ENCODE assay signal across 24 mouse cellular contexts in the genomic region with DNA sequence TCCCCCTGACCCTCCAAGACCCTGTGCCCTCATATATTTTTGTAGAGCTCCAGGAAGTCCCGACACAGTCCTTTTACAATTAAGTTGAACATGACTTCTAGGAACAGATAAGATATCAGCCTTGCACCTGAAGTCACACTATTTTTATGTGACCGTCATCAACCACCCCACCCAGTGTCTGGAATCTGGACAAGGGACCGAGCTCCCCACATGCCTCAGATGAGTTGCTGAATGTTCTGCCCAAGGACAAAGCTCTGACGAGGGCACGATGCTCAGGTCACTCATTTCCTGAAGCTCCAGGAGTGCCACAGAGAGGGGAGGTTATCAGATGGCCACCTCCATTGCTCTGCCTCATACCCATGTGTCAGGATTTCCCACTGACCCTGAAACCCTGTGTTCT.
DNase-seq lines count a peak whose midpoint lies in the region; ATAC-seq and TF ChIP-seq lines count a peak whose summit lies in the region.
"Had no signal": no experiment of that assay in that cellular context is flagged by ENCODE, and none has a peak within 500 bp of the region (broad histone marks: within the 10 kb centered on the region; RNA-seq: fewer than 3 reads in every experiment).

No protein-coding gene starts in this region.

- no peak overlapping the region for H3K4me2 ChIP-seq in heart, embryonic 15.5 days
- no peak overlapping the region for H3K4me2 ChIP-seq in kidney, postnatal 0 days (ENCODE audit: low read length)
- H3K4me2 ChIP-seq in kidney, embryonic 15.5 days = no peak overlapping the region
- H3K4me2 ChIP-seq in intestine, embryonic 16.5 days (ENCODE audit: low read depth, low read length) = no peak overlapping the region
- H3K4me2 ChIP-seq: forebrain, embryonic 13.5 days; hindbrain, embryonic 13.5 days; limb, embryonic 15.5 days had no signal

- peaks cover 50% of the 10 kb centered on the region for H3K4me1 ChIP-seq in heart, embryonic 15.5 days (replicated peaks)
- peaks cover 8% of the 10 kb centered on the region for H3K4me1 ChIP-seq in kidney, postnatal 0 days (replicated peaks; ENCODE audit: insufficient read depth, low read length)
- H3K4me1 ChIP-seq in kidney, embryonic 15.5 days = peaks cover 45% of the 10 kb centered on the region
- H3K4me1 ChIP-seq in intestine, embryonic 16.5 days (ENCODE audit: control insufficient read depth, insufficient read depth, low read length) = peaks cover 32% of the 10 kb centered on the region
- H3K4me1 ChIP-seq: forebrain, embryonic 13.5 days; hindbrain, embryonic 13.5 days had no signal

- no peak for ATAC-seq in heart, embryonic 15.5 days (replicated peaks; ENCODE audit: insufficient number of reproducible peaks, insufficient read depth, low FRiP score, low read depth)
- ATAC-seq in kidney, postnatal 0 days (replicated peaks; ENCODE audit: low FRiP score, low read depth) = no peak
- ATAC-seq in kidney, embryonic 15.5 days (replicated peaks; ENCODE audit: low FRiP score) = no peak
- ATAC-seq in intestine, embryonic 16.5 days = peak; percentile 40; the same call in 1 of the 2 replicates
- ATAC-seq: CD4-positive, CD25-positive, alpha-beta regulatory T cell, adult 4 months; forebrain, embryonic 13.5 days had no signal

- no peak overlapping the region for H3K4me3 ChIP-seq in heart, embryonic 15.5 days
- no peak overlapping the region for H3K4me3 ChIP-seq in kidney, postnatal 0 days (replicated peaks; ENCODE audit: low read depth, low read length)
- H3K4me3 ChIP-seq in kidney, embryonic 15.5 days (replicated peaks) = no peak overlapping the region
- no peak overlapping the region for H3K4me3 ChIP-seq in intestine, embryonic 16.5 days (ENCODE audit: low read length)
- H3K4me3 ChIP-seq: forebrain, embryonic 13.5 days; hindbrain, embryonic 13.5 days; limb, embryonic 10.5 days; limb, embryonic 15.5 days had no signal

- TF ChIP-seq CTCF in kidney, postnatal 0 days (IDR thresholded peaks at IDR 0.05; ENCODE audit: low read depth) = no peak

- peaks cover 5% of the 10 kb centered on the region; the same call in 1 of the 2 replicates for H3K36me3 ChIP-seq in heart, embryonic 15.5 days
- no peaks in the 10 kb centered on the region; the same call in 1 of the 2 replicates for H3K36me3 ChIP-seq in kidney, postnatal 0 days (ENCODE audit: insufficient read depth, low read length)
- H3K36me3 ChIP-seq in kidney, embryonic 15.5 days = peaks cover 11% of the 10 kb centered on the region
- no peaks in the 10 kb centered on the region for H3K36me3 ChIP-seq in intestine, embryonic 16.5 days (ENCODE audit: control insufficient read depth, insufficient read depth, low read length)
- H3K36me3 ChIP-seq: hindbrain, embryonic 13.5 days; limb, embryonic 10.5 days; limb, embryonic 15.5 days had no signal

- peak overlapping the region; percentile 35; the same call in 1 of the 2 replicates for H3K27ac ChIP-seq in heart, embryonic 15.5 days
- peak overlapping the region; percentile 37; the same call in 1 of the 2 replicates for H3K27ac ChIP-seq in kidney, postnatal 0 days
- H3K27ac ChIP-seq in kidney, embryonic 15.5 days = no peak overlapping the region
- H3K27ac ChIP-seq in intestine, embryonic 16.5 days (ENCODE audit: low read length) = peak overlapping the region; percentile 38; the same call in 1 of the 2 replicates
- H3K27ac ChIP-seq: forebrain, embryonic 13.5 days; hindbrain, embryonic 13.5 days; limb, embryonic 10.5 days; limb, embryonic 15.5 days; macrophage had no signal

- H3K9me3 ChIP-seq in heart, embryonic 15.5 days (replicated peaks) = no peaks in the 10 kb centered on the region
- no peaks in the 10 kb centered on the region; the same call in 1 of the 2 replicates for H3K9me3 ChIP-seq in kidney, postnatal 0 days (replicated peaks; ENCODE audit: low read length)
- no peaks in the 10 kb centered on the region; the same call in 1 of the 2 replicates for H3K9me3 ChIP-seq in kidney, embryonic 15.5 days (replicated peaks)
- H3K9me3 ChIP-seq in intestine, embryonic 16.5 days (ENCODE audit: control insufficient read depth, low read length) = no peaks in the 10 kb centered on the region
- H3K9me3 ChIP-seq: hindbrain, embryonic 13.5 days; limb, embryonic 10.5 days; limb, embryonic 15.5 days had no signal

- DNase-seq in adrenal gland, postnatal 36 days = peak; percentile 27 to 41
- DNase-seq in adrenal gland, adult 18-20 months (ENCODE audit: low spot score in 2 of 2) = no peak
- DNase-seq in heart, adult 18-20 months = no peak
- DNase-seq in kidney, postnatal 0 days (ENCODE audit: low spot score) = no peak
- DNase-seq in adipocyte (ENCODE audit: low spot score) = no peak
- DNase-seq: cerebellum, adult 11 months; cerebellum, adult 9-10 months; cerebellum, postnatal 36 days; gastrocnemius, postnatal 10 days; heart, postnatal 4 days; kidney, adult 8-10 months; kidney, postnatal 14 days; layer of hippocampus, adult 9-11 months; midbrain, embryonic 14.5 days; thymus, postnatal 4 days had no signal

- no peak overlapping the region for H3K9ac ChIP-seq in heart, embryonic 15.5 days
- H3K9ac ChIP-seq in kidney, postnatal 0 days (ENCODE audit: low read depth, low read length) = no peak overlapping the region
- no peak overlapping the region for H3K9ac ChIP-seq in kidney, embryonic 15.5 days
- H3K9ac ChIP-seq in intestine, embryonic 16.5 days (ENCODE audit: low read depth, low read length) = no peak overlapping the region
- H3K9ac ChIP-seq: forebrain, embryonic 13.5 days; hindbrain, embryonic 13.5 days; limb, embryonic 15.5 days had no signal

- WGBS in heart, embryonic 15.5 days = 40% methylated on average over 5 of the region's 5 CpGs
- WGBS in kidney, postnatal 0 days = 53% methylated on average over 5 of the region's 5 CpGs
- WGBS in kidney, embryonic 15.5 days = 43% methylated on average over 5 of the region's 5 CpGs
- 52% methylated on average over 5 of the region's 5 CpGs for WGBS in intestine, embryonic 16.5 days

- no peaks in the 10 kb centered on the region for H3K27me3 ChIP-seq in heart, embryonic 15.5 days
- no peaks in the 10 kb centered on the region for H3K27me3 ChIP-seq in kidney, postnatal 0 days (ENCODE audit: insufficient read depth, low read length)
- no peaks in the 10 kb centered on the region for H3K27me3 ChIP-seq in kidney, embryonic 15.5 days
- H3K27me3 ChIP-seq in intestine, embryonic 16.5 days (replicated peaks; ENCODE audit: control insufficient read depth, insufficient read depth, low read length) = no peaks in the 10 kb centered on the region
- H3K27me3 ChIP-seq: forebrain, embryonic 13.5 days; hindbrain, embryonic 13.5 days; limb, embryonic 15.5 days had no signal

Comparison
In these comparisons a context has a peak if more than half of its experiments do, and no peak if none do; other contexts are left out.
1. DNase-seq: peak in adrenal gland, postnatal 36 days (2 of 2); none in adrenal gland, adult 18-20 months (0 of 2), heart, adult 18-20 months (0 of 2), kidney, postnatal 0 days (single experiment) and adipocyte (single experiment).